Mouse (Mus musculus): ENCODE measurements at regions not wholly inside any gene's neighbourhood (a gene's known extent, or its start where the extent isn't known, plus 50 kb on each side); places are given as distances from the start of the nearest gene placed in this dataset.

DNA sequence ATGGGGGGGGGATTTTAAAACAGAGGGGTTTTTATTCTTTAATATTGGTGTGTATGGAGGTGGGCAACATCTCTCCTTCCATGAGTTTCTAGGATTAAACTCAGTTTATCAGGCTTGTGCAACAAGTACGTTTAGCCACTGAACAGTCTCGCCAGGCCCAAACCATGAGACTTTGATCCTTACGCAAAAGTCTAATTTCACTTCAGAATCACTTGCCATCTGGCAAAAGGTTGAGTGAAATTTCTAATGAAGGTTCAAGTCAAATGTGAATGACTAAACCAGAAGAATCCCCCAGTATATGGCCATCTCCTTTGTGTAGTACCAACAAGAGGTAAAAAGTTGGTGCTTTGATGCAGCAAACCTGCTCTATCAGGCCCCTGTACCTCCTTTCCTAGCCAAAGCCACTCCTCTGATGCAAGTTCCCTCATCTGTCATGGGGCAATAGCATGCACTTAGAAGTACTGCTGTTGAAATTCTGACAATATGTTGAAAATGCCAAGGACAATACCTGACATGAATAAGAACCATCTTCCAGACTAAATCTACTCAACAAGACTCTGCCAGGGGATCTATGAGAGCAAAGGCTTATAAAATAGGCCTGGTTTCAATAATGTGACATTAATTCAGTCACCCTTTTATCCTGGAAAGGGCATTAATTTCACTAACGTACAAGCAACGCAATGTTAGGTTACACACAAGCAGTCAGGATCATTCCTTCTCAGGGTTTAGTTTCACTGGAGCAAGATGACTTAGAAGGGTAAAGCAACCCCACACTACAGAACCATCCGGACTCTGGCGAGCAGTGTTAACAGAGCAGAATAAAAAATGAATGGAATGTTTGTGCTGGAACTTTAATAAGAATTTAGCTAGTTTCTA, 51.9 kb upstream of the Nampt start:
- WGBS (ENCODE audit: insufficient replicate concordance) = 88% methylated on average over 7 of the region's 7 CpGs
- ATAC-seq (replicated peaks; ENCODE audit: insufficient number of reproducible peaks, low FRiP score, low TSS enrichment) = no peak
- H3K4me3 ChIP-seq (ENCODE audit: low read depth, low read length) = no peak overlapping the region

DNA sequence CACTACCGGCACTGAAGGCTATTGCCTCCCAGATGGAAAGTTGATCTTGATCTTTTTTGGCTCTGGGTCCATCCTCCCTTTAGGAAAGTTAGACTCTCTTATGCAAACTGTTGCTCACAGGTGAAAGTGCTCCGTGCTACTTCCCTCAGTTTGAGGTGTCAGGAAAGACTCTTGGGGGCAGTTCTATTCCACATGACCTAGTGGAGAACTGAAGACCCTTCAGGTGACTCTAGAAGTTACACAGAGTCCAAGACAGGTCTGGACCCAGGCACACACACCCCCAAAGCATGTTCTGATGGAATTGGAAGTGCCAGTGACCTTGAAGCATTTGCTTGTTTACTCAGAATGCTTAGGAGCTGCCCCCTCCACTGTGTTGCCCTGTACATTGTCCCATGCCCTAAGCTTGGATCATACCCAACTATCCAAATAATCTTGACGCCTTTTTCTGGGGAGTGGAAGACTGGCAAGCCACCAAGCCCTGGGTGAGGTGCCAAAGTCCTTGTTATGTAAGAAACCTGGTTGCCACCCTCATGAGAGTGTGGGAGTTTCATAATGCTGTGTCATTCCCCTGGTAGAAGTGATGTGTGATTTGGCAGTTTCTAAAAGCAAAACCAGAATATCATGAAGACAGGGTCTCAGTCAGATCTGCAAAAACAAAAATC, 51.1 kb upstream of the Nampt start:
- H3K36me3 ChIP-seq (ENCODE audit: control insufficient read depth, insufficient read depth, low read length) = no peaks in the 10 kb centered on the region
- no peak overlapping the region for H3K4me2 ChIP-seq
- H3K9me3 ChIP-seq (replicated peaks; ENCODE audit: control insufficient read depth, low read length) = no peaks in the 10 kb centered on the region
- no peak overlapping the region for H3K4me3 ChIP-seq (ENCODE audit: low read depth, low read length)
- no peak for ATAC-seq (replicated peaks; ENCODE audit: insufficient number of reproducible peaks, low FRiP score, low TSS enrichment)
- H3K27me3 ChIP-seq (ENCODE audit: control insufficient read depth, insufficient read depth, low read length) = peaks cover 7% of the 10 kb centered on the region
- no peak overlapping the region for H3K27ac ChIP-seq (ENCODE audit: low read depth, low read length)
- H3K4me1 ChIP-seq (ENCODE audit: control insufficient read depth, insufficient read depth, low read length) = no peaks in the 10 kb centered on the region
- 65% methylated on average over 3 of the region's 3 CpGs for WGBS (ENCODE audit: insufficient replicate concordance)
- H3K9ac ChIP-seq (ENCODE audit: low read depth, low read length) = no peak overlapping the region

More for the DNA sequence above, 51.9 kb upstream of the Nampt start:
- no peaks in the 10 kb centered on the region for H3K36me3 ChIP-seq (ENCODE audit: control insufficient read depth, insufficient read depth, low read length)
- no peak overlapping the region for H3K4me2 ChIP-seq
- H3K9me3 ChIP-seq (replicated peaks; ENCODE audit: control insufficient read depth, low read length) = no peaks in the 10 kb centered on the region
- peaks cover 7% of the 10 kb centered on the region for H3K27me3 ChIP-seq (ENCODE audit: control insufficient read depth, insufficient read depth, low read length)
- no peaks in the 10 kb centered on the region for H3K4me1 ChIP-seq (ENCODE audit: control insufficient read depth, insufficient read depth, low read length)
- H3K27ac ChIP-seq (ENCODE audit: low read depth, low read length) = no peak overlapping the region
- H3K9ac ChIP-seq (ENCODE audit: low read depth, low read length) = no peak overlapping the region

- H3K4me3 ChIP-seq (ENCODE audit: low read depth, low read length) = no peak overlapping the region
- H3K4me1 ChIP-seq (ENCODE audit: control insufficient read depth, insufficient read depth, low read length) = no peaks in the 10 kb centered on the region
- no peak for ATAC-seq (replicated peaks; ENCODE audit: insufficient number of reproducible peaks, low FRiP score, low TSS enrichment)
- peaks cover 3% of the 10 kb centered on the region for H3K27me3 ChIP-seq (ENCODE audit: control insufficient read depth, insufficient read depth, low read length)
- H3K9me3 ChIP-seq (replicated peaks; ENCODE audit: control insufficient read depth, low read length) = no peaks in the 10 kb centered on the region
- H3K27ac ChIP-seq (ENCODE audit: low read depth, low read length) = no peak overlapping the region
- WGBS (ENCODE audit: insufficient replicate concordance) = 62% methylated on average over 3 of the region's 3 CpGs
- no peak overlapping the region for H3K9ac ChIP-seq (ENCODE audit: low read depth, low read length)
- H3K36me3 ChIP-seq (ENCODE audit: control insufficient read depth, insufficient read depth, low read length) = no peaks in the 10 kb centered on the region
- no peak overlapping the region for H3K4me2 ChIP-seq
Measured at GRCm38 (mm10) chr12:32768744-32769535, 50.4 kb upstream of the Nampt start.
